Mouse (Mus musculus) intestine, postnatal 0 days (tissue): ENCODE data around the gene Defa21. TPM values are rescaled to one million over a fixed set of nuclear protein-coding genes. Genes with fewer than 3 reads are reported as not detected.
"Not testable (repeated sequence)": the region's sequence is repeated elsewhere in the genome, so short reads cannot be mapped to it uniquely, and the experiment has no call there.

ENCODE experiments used
- ATAC-seq: fragments of 200-750 bp; cut with Nextera tagmentation; 2 replicates; pipeline ENCODE4 v1.8.0; 2017; ENCODE audit warnings: mild to moderate bottlenecking, moderate TSS enrichment, moderate library complexity
- H3K27ac ChIP-seq: fragments of 300-500 bp; sonication (generic); 2 replicates; pipeline ENCODE4 v1.5.1; 2014; ENCODE audit warnings: mild to moderate bottlenecking, low read depth, low read length, moderate library complexity
- H3K27me3 ChIP-seq: fragments of 300-500 bp; sonication (generic); replicated peaks from 2 replicates; pipeline ENCODE4 v1.6.1; 2014; ENCODE audit warnings: low read length, mixed read lengths; ENCODE audit not compliant: control insufficient read depth, insufficient read depth
- H3K36me3 ChIP-seq: fragments of 300-500 bp; sonication (generic); 2 replicates; pipeline ENCODE4 v1.6.1; 2014; ENCODE audit warnings: mild to moderate bottlenecking, moderate library complexity; ENCODE audit not compliant: control insufficient read depth, insufficient read depth
- H3K4me1 ChIP-seq: fragments of 300-500 bp; sonication (generic); replicated peaks from 2 replicates; pipeline ENCODE4 v1.6.1; 2014; ENCODE audit warnings: antibody characterized with exemption, low read length, mixed read lengths; ENCODE audit not compliant: control insufficient read depth, insufficient read depth
- H3K4me2 ChIP-seq: fragments of 300-500 bp; sonication (generic); replicated peaks from 2 replicates; pipeline ENCODE4 v1.6.1; 2014; ENCODE audit warnings: low read depth, mild to moderate bottlenecking, moderate library complexity
- H3K4me3 ChIP-seq: fragments of 300-500 bp; sonication (generic); 2 replicates; pipeline ENCODE4 v1.5.1; 2014; ENCODE audit warnings: low read depth, low read length
- H3K9ac ChIP-seq: fragments of 300-500 bp; sonication (generic); 2 replicates; pipeline ENCODE4 v1.6.1; 2014; ENCODE audit warnings: mild to moderate bottlenecking, low read depth, low read length
- H3K9me3 ChIP-seq: fragments of 300-500 bp; sonication (generic); 2 replicates; pipeline ENCODE4 v1.6.1; 2016; ENCODE audit warnings: mixed run types; ENCODE audit not compliant: control insufficient read depth
- CTCF ChIP-seq: sonication (generic); IDR thresholded peaks from 2 replicates; pipeline ENCODE4 v1.5.1; 2016; ENCODE audit warnings: low read depth, mild to moderate bottlenecking, control low read depth, antibody characterized with exemption, moderate library complexity
- WGBS: fragments of 180-500 bp; shearing (Covaris S2); extraction: QIAGEN DNeasy Blood & Tissue Kit; methylation state at CpG from one replicate; pipeline ENCODE4 v1.1.7; 2014; 5-methylcytosine and 5-hydroxymethylcytosine counted together
- polyA plus RNA-seq: library from polyadenylated mRNA; unstranded; fragments of >200 nt; fragmentation: Nextera tagmentation; extraction: Ambion mirVana; gene quantifications from 2 replicates; pipeline ENCODE4 v1.2.1, GENCODE M21; 2015

The Defa21 gene
- polyA plus RNA-seq, 1 experiment from 2014 or later = not detected

GRCm38 (mm10) chr8:21008578-21008977 is 16.8 kb upstream of the Defa21 start:
- TF ChIP-seq CTCF = peak; percentile 31; the same call in 1 of the 2 replicates
- not testable (repeated sequence) for H3K4me1 ChIP-seq, ATAC-seq

GRCm38 (mm10) chr8:21010548-21010947 is 14.8 kb upstream of the Defa21 start:
- 59% methylated on average over 1 of the region's 1 CpGs for WGBS
- not testable (repeated sequence) for H3K9ac ChIP-seq

More at GRCm38 (mm10) chr8:21008578-21008977, 16.8 kb upstream of the Defa21 start:
- not testable (repeated sequence) for H3K27me3 ChIP-seq, H3K36me3 ChIP-seq, H3K27ac ChIP-seq, H3K4me3 ChIP-seq, H3K9ac ChIP-seq, H3K9me3 ChIP-seq, H3K4me2 ChIP-seq
- 42% methylated on average over 6 of the region's 6 CpGs for WGBS

GRCm38 (mm10) chr8:21054747-21055146 is 29.4 kb downstream of the Defa21 start, which contains the start of gene Defa23:
Defa23 (plus strand) TSS chr8:21055047.
- WGBS = no CpG with 5 or more reads among the region's 1 CpGs
- H3K36me3 ChIP-seq, H3K27me3 ChIP-seq, H3K4me1 ChIP-seq, H3K4me2 ChIP-seq, H3K27ac ChIP-seq, H3K4me3 ChIP-seq, ATAC-seq, H3K9me3 ChIP-seq, H3K9ac ChIP-seq: not testable (repeated sequence)

More at GRCm38 (mm10) chr8:21010548-21010947, 14.8 kb upstream of the Defa21 start:
- not testable (repeated sequence) for H3K4me2 ChIP-seq, H3K27ac ChIP-seq, ATAC-seq, H3K36me3 ChIP-seq, H3K4me3 ChIP-seq, H3K9me3 ChIP-seq, H3K27me3 ChIP-seq, H3K4me1 ChIP-seq

- WGBS = 63% methylated on average over 1 of the region's 1 CpGs
- H3K36me3 ChIP-seq, H3K4me1 ChIP-seq, H3K4me2 ChIP-seq, H3K27ac ChIP-seq, H3K9ac ChIP-seq, H3K9me3 ChIP-seq, ATAC-seq, H3K27me3 ChIP-seq, H3K4me3 ChIP-seq: not testable (repeated sequence)
These were observed 39.4 kb downstream of the Defa21 start, which contains the start of gene Defa35 for GRCm38 (mm10) chr8:21064738-21065137. Defa35 (plus strand) TSS chr8:21065038.

Other genes with a start within 250 kb of the Defa21 start
- gene Defb33, start 132.9 kb upstream of the Defa21 start, polyA plus RNA-seq = not detected in 2 replicates
- gene Gm15056, start 122.9 kb upstream of the Defa21 start, polyA plus RNA-seq = not detected in 2 replicates
- gene Gm6040, start 103.5 kb upstream of the Defa21 start, polyA plus RNA-seq = not detected in 2 replicates
- gene AY761185, start 80.8 kb upstream of the Defa21 start, polyA plus RNA-seq = not detected in 2 replicates
- not detected in 2 replicates for gene Defa23, start 29.5 kb downstream of the Defa21 start, polyA plus RNA-seq
- not detected in 2 replicates for gene Defa35, start 39.5 kb downstream of the Defa21 start, polyA plus RNA-seq
- gene Defa25, start 58.9 kb downstream of the Defa21 start, polyA plus RNA-seq = not detected in 2 replicates
- not detected in 2 replicates for gene Gm14851, start 70.5 kb downstream of the Defa21 start, polyA plus RNA-seq
- gene Defa30, start 109.1 kb downstream of the Defa21 start, polyA plus RNA-seq = 0.92 and 2.0 TPM in 2 replicates
- gene Defa22, start 136.7 kb downstream of the Defa21 start, polyA plus RNA-seq = not detected in 2 replicates
- gene Defa31, start 166.1 kb downstream of the Defa21 start, polyA plus RNA-seq = not detected in 2 replicates
- gene Gm15293, start 176.0 kb downstream of the Defa21 start, polyA plus RNA-seq = not detected in 2 replicates
- gene Gm15292, start 224.2 kb downstream of the Defa21 start, polyA plus RNA-seq = not detected in 2 replicates